Mouse (Mus musculus): ENCODE measurements around the gene C530008M17Rik. TPM values are rescaled to one million over a fixed set of nuclear protein-coding genes. Genes with fewer than 3 reads are reported as not detected.

C530008M17Rik gene
- total and polyA plus RNA-seq, 3 experiments = 0.04 to 0.44 TPM; not detected in 1

DNA sequence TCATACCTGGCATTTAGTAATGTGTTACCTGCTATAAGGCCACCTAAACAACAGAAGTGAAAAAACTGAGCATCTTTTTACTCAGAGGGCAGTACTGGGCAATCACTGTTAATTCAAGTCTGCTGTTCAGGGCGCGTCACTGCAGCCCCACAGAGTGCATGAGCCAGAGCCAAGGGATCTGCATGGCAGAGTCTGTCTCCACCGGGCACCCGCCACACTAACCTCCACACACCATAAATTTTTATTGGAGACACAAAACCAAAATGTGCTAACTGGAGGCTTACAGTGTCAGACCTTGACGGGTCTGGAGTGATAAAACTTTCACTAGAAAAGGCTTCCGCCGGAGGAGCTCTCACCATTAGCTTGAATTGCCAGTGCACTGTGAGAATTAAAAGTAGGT is 57.4 kb downstream of the C530008M17Rik start:
- in situ Hi-C loops (cut with MboI; ENCODE audit: low pct_ligation_motif_present, low pct_unique_long_range_greater_than_20kb, low sequenced_read_pairs) (no loop called here), dilution Hi-C loops (cut with MboI; ENCODE audit: extremely low pct_ligation_motif_present, extremely low pct_unique_long_range_greater_than_20kb, low sequenced_read_pairs) (no loop called here)
- no peaks in the 10 kb centered on the region for H3K27me3 ChIP-seq (replicated peaks)
- no peak overlapping the region for H3K4me2 ChIP-seq (ENCODE audit: insufficient read depth, low read depth, poor library complexity, severe bottlenecking)
- no peaks in the 10 kb centered on the region for H3K36me3 ChIP-seq (replicated peaks in 1 of 2; ENCODE audit: control insufficient read depth in 1 of 2, insufficient read depth in 1 of 2, low read length in 1 of 2)
- H3K27ac ChIP-seq (ENCODE audit: insufficient read depth, low read depth) = no peak overlapping the region
- H3K9me3 ChIP-seq (replicated peaks; ENCODE audit: low read length) = peaks cover 3% of the 10 kb centered on the region
- no peaks in the 10 kb centered on the region for H3K79me2 ChIP-seq (replicated peaks; ENCODE audit: control insufficient read depth, extremely low read depth, insufficient read depth, poor library complexity, severe bottlenecking)
- TF ChIP-seq ZKSCAN1 (IDR thresholded peaks at IDR 0.05; ENCODE audit: borderline replicate concordance, low read depth, low read length) (no peak), MEF2A (IDR thresholded peaks at IDR 0.05; ENCODE audit: borderline replicate concordance, low read depth, low read length) (no peak), MAZ (IDR thresholded peaks at IDR 0.05; ENCODE audit: low read depth, low read length) (no peak), TCF12 (IDR thresholded peaks at IDR 0.05; ENCODE audit: low read depth, low read length) (no peak), POLR2A (IDR thresholded peaks at IDR 0.05; ENCODE audit: low read depth, low read length) (no peak), CTCF (conservative IDR thresholded peaks at IDR 0.05 in 1 of 2, IDR thresholded peaks at IDR 0.05 in 1 of 2; ENCODE audit: low read depth in 2 of 2, low read length in 2 of 2) (no peak)
- no peak for DNase-seq (ENCODE audit: extremely low read depth)
- H3K4me3 ChIP-seq (replicated peaks in 1 of 3; ENCODE audit: low read depth in 2 of 3, low read length in 2 of 3, poor library complexity in 1 of 3) = no peak overlapping the region
- no peak overlapping the region for H3K9ac ChIP-seq (ENCODE audit: insufficient read depth, low read depth)
- H3K4me1 ChIP-seq (ENCODE audit: control insufficient read depth in 1 of 2, insufficient read depth in 2 of 2) = no peaks in the 10 kb centered on the region

DNA sequence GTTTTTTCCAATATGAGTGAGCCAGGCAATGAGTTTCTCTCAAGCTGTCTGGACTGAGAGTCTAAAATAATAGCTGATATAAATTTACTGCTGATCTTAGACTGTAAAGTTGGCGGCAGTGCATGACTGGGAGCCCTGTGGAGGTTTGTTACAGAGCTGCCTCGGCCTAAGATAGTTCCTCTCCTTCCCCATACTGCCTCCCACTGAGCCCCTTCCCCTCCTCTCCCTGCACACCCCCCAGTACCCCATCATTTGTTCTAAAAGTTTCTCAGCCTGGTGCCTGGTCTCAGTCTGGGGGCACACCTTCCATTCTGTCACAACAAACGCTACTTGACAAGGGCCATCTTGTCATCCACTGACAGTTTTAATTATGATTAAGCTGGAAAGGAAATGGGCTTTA is 63.6 kb downstream of the C530008M17Rik start:
- dilution Hi-C loops (cut with MboI; ENCODE audit: extremely low pct_ligation_motif_present, extremely low pct_unique_long_range_greater_than_20kb, low sequenced_read_pairs) (no loop called here), in situ Hi-C loops (cut with MboI; ENCODE audit: low pct_ligation_motif_present, low pct_unique_long_range_greater_than_20kb, low sequenced_read_pairs) (no loop called here)
- Histone ChIP-seq H3K79me2 (replicated peaks; ENCODE audit: control insufficient read depth, extremely low read depth, insufficient read depth, poor library complexity, severe bottlenecking) (no peaks in the 10 kb centered on the region), H3K36me3 (replicated peaks in 1 of 2; ENCODE audit: control insufficient read depth in 1 of 2, insufficient read depth in 1 of 2, low read length in 1 of 2) (no peaks in the 10 kb centered on the region), H3K4me2 (ENCODE audit: insufficient read depth, low read depth, poor library complexity, severe bottlenecking) (no peak overlapping the region), H3K9ac (ENCODE audit: insufficient read depth, low read depth) (no peak overlapping the region), H3K9me3 (replicated peaks; ENCODE audit: low read length) (peaks cover 5% of the 10 kb centered on the region), H3K27me3 (replicated peaks) (no peaks in the 10 kb centered on the region), H3K4me3 (replicated peaks in 1 of 3; ENCODE audit: low read depth in 2 of 3, low read length in 2 of 3, poor library complexity in 1 of 3) (no peak overlapping the region), H3K27ac (ENCODE audit: insufficient read depth, low read depth) (no peak overlapping the region), H3K4me1 (ENCODE audit: control insufficient read depth in 1 of 2, insufficient read depth in 2 of 2) (no peaks in the 10 kb centered on the region)
- DNase-seq (ENCODE audit: extremely low read depth) = no peak
- TF ChIP-seq CHD1 (IDR thresholded peaks at IDR 0.05; ENCODE audit: low read depth, low read length) (no peak), EP300 (IDR thresholded peaks at IDR 0.05; ENCODE audit: low read length) (no peak), MEF2A (IDR thresholded peaks at IDR 0.05; ENCODE audit: borderline replicate concordance, low read depth, low read length) (no peak), JUND (conservative IDR thresholded peaks at IDR 0.05; ENCODE audit: low read depth, low read length) (no peak), TCF12 (IDR thresholded peaks at IDR 0.05; ENCODE audit: low read depth, low read length) (no peak), MAZ (IDR thresholded peaks at IDR 0.05; ENCODE audit: low read depth, low read length) (no peak), POLR2A (IDR thresholded peaks at IDR 0.05; ENCODE audit: low read depth, low read length) (no peak), GABPA (IDR thresholded peaks at IDR 0.05; ENCODE audit: insufficient replicate concordance, low read depth, low read length) (no peak), MAFK (IDR thresholded peaks at IDR 0.05; ENCODE audit: insufficient replicate concordance, low read length) (no peak), UBTF (IDR thresholded peaks at IDR 0.05; ENCODE audit: low read depth, low read length) (no peak), IRF4 (IDR thresholded peaks at IDR 0.05; ENCODE audit: low read depth, low read length) (no peak), MXI1 (IDR thresholded peaks at IDR 0.05; ENCODE audit: low read depth, low read length) (no peak), E2F4 (IDR thresholded peaks at IDR 0.05; ENCODE audit: insufficient replicate concordance, low read depth, low read length) (no peak), SMC3 (IDR thresholded peaks at IDR 0.05; ENCODE audit: low read depth, low read length) (no peak), ETS1 (conservative IDR thresholded peaks at IDR 0.05; ENCODE audit: low read depth, low read length) (no peak), CTCF (conservative IDR thresholded peaks at IDR 0.05 in 1 of 2, IDR thresholded peaks at IDR 0.05 in 1 of 2; ENCODE audit: low read depth in 2 of 2, low read length in 2 of 2) (no peak), RCOR1 (conservative IDR thresholded peaks at IDR 0.05; ENCODE audit: low read depth, low read length) (no peak)

Measured in CH12.LX (cell line).